Mouse (Mus musculus): ENCODE results near the gene Nuak2. TPM values are rescaled to one million over a fixed set of nuclear protein-coding genes. Genes with fewer than 3 reads are reported as not detected.

Nuak2 gene
- polyA plus RNA-seq, 1 experiment from 2014 or later: 4.6 TPM

DNA sequence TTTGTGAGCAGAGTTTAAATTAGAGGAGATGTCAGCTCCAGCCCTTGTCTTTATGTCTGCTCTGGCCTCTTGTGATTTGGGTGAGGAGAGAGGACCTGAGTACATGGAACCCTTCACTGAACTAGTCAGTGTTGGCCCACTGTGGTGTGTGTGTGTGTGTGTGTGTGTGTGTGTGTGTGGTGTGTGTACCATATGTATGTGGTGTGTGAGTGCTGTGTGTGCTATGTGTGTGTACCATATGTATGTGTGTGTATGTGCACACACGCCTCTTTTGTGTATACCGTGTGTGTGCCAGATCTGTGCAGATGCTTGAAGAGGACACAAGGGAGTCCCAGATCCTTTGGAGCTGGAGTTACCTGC is 33.8 kb upstream of the Nuak2 start:
- 83% methylated on average over 2 of the region's 2 CpGs for WGBS
- no peaks in the 10 kb centered on the region for H3K9me3 ChIP-seq (ENCODE audit: control insufficient read depth, low read length)
- no peak overlapping the region for H3K27ac ChIP-seq (ENCODE audit: low read length)
- H3K27me3 ChIP-seq (replicated peaks; ENCODE audit: control insufficient read depth, insufficient read depth, low read length): no peaks in the 10 kb centered on the region
- no peaks in the 10 kb centered on the region for H3K36me3 ChIP-seq (ENCODE audit: control insufficient read depth, insufficient read depth, low read length)
- no peak overlapping the region for H3K9ac ChIP-seq (ENCODE audit: low read depth, low read length)
- no peak for ATAC-seq
- H3K4me3 ChIP-seq (ENCODE audit: low read length): no peak overlapping the region
- H3K4me2 ChIP-seq (ENCODE audit: low read depth, low read length): no peak overlapping the region
- no peaks in the 10 kb centered on the region for H3K4me1 ChIP-seq (ENCODE audit: control insufficient read depth, insufficient read depth, low read length)

DNA sequence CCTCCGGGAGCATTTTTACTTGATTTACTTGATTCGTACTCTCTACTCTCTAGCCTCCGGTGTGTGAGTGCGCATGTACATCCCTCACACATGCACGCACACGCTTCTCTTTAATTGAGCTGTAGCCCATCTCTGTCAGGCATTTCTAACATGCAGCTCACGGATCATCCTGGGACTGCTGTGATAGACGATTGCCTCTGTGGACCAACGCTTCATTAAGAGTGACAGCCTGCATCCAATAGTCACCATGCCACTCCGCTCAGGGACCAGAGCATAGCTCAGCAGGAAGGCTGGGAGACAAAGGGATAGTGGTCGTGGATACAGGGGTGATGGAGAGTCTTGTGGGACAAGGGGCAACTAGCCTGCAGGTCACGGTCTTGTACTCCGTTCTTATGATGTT is 32.9 kb upstream of the Nuak2 start:
- WGBS: 80% methylated on average over 13 of the region's 13 CpGs
- Histone ChIP-seq H3K4me1 (ENCODE audit: control insufficient read depth, insufficient read depth, low read length) (no peaks in the 10 kb centered on the region), H3K27ac (ENCODE audit: low read length) (no peak overlapping the region), H3K9me3 (ENCODE audit: control insufficient read depth, low read length) (no peaks in the 10 kb centered on the region), H3K9ac (ENCODE audit: low read depth, low read length) (no peak overlapping the region), H3K36me3 (ENCODE audit: control insufficient read depth, insufficient read depth, low read length) (no peaks in the 10 kb centered on the region), H3K27me3 (replicated peaks; ENCODE audit: control insufficient read depth, insufficient read depth, low read length) (no peaks in the 10 kb centered on the region), H3K4me3 (ENCODE audit: low read length) (no peak overlapping the region), H3K4me2 (ENCODE audit: low read depth, low read length) (no peak overlapping the region)
- no peak for ATAC-seq

DNA sequence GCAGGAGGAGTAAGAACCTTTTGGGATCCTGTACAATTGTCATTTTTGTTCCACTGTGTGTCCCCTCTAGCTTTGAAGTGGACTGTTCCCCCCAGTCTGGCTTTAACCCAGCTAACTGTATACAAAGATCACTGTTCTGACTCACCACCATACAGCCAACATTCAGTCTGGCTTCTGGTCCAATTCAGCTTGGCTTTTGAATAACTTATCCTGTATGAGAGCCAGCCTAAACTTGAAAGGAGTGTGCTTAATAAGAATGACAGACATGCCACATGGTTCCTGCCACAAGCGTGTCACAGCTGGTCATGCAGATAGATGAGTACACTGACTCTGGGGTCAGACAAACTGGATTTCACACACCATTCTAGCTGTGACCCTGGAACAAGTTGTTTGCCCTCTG is 29.2 kb upstream of the Nuak2 start:
- 89% methylated on average over 1 of the region's 1 CpGs for WGBS
- H3K36me3 ChIP-seq (ENCODE audit: control insufficient read depth, insufficient read depth, low read length): no peaks in the 10 kb centered on the region
- H3K9ac ChIP-seq (ENCODE audit: low read depth, low read length): no peak overlapping the region
- H3K4me2 ChIP-seq (ENCODE audit: low read depth, low read length): no peak overlapping the region
- no peaks in the 10 kb centered on the region for H3K27me3 ChIP-seq (replicated peaks; ENCODE audit: control insufficient read depth, insufficient read depth, low read length)
- H3K4me1 ChIP-seq (ENCODE audit: control insufficient read depth, insufficient read depth, low read length): peaks cover 7% of the 10 kb centered on the region
- no peak overlapping the region for H3K4me3 ChIP-seq (ENCODE audit: low read length)
- no peaks in the 10 kb centered on the region for H3K9me3 ChIP-seq (ENCODE audit: control insufficient read depth, low read length)
- H3K27ac ChIP-seq (ENCODE audit: low read length): no peak overlapping the region
- ATAC-seq: no peak

DNA sequence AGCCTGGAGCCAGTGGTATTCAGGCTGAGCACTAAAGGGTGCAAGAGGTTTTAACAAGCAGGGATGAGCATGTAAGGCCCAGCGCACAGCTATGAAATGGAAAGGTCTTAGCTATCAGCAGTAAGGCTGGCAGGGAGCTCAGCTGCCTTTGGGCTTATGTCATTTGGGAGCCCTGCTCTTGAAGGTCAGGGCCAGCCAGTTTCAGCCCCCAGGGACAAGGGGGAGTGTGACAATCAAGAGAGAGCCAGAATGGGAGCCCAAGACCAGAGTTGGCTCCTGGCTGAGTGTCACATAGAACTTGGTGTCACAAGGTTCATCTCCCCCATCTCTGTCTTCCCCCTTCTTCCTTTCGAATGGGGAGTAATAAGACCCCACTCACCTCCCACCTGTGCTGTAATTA is 28.5 kb upstream of the Nuak2 start:
- H3K4me1 ChIP-seq (ENCODE audit: control insufficient read depth, insufficient read depth, low read length): peaks cover 12% of the 10 kb centered on the region
- H3K36me3 ChIP-seq (ENCODE audit: control insufficient read depth, insufficient read depth, low read length): no peaks in the 10 kb centered on the region
- no peak overlapping the region for H3K9ac ChIP-seq (ENCODE audit: low read depth, low read length)
- H3K9me3 ChIP-seq (ENCODE audit: control insufficient read depth, low read length): no peaks in the 10 kb centered on the region
- H3K4me2 ChIP-seq (ENCODE audit: low read depth, low read length): no peak overlapping the region
- H3K4me3 ChIP-seq (ENCODE audit: low read length): no peak overlapping the region
- H3K27me3 ChIP-seq (replicated peaks; ENCODE audit: control insufficient read depth, insufficient read depth, low read length): no peaks in the 10 kb centered on the region
- no peak for ATAC-seq
- 77% methylated on average over 2 of the region's 2 CpGs for WGBS
- H3K27ac ChIP-seq (ENCODE audit: low read length): no peak overlapping the region

DNA sequence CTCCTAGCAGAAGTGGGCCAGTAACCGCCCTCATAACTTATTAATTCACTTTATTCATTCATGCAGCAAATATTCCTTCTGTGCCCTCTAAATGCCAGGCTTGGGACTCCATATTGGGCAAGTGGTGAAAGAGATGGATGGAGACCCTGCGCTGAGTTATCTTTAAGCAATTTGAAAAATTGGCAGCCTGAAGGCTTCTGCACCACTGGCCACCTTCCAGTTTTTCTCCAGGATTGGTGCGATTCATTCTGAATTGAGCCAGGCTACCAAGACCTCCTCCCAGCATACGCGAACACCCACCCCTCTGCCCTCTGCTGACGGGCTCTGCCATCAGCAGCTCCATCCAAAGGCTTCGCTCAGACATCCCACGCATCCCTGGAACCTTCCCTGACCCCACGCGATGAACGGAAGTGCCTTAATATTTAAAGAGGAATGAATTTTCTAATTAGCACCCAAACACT is 27.9 kb upstream of the Nuak2 start:
- no peaks in the 10 kb centered on the region for H3K27me3 ChIP-seq (replicated peaks; ENCODE audit: control insufficient read depth, insufficient read depth, low read length)
- WGBS: 25% methylated on average over 11 of the region's 11 CpGs
- H3K4me3 ChIP-seq (ENCODE audit: low read length): no peak overlapping the region
- no peak overlapping the region for H3K9ac ChIP-seq (ENCODE audit: low read depth, low read length)
- H3K27ac ChIP-seq (ENCODE audit: low read length): no peak overlapping the region
- ATAC-seq: no peak
- H3K4me1 ChIP-seq (ENCODE audit: control insufficient read depth, insufficient read depth, low read length): peaks cover 12% of the 10 kb centered on the region
- no peaks in the 10 kb centered on the region for H3K9me3 ChIP-seq (ENCODE audit: control insufficient read depth, low read length)
- H3K36me3 ChIP-seq (ENCODE audit: control insufficient read depth, insufficient read depth, low read length): no peaks in the 10 kb centered on the region
- H3K4me2 ChIP-seq (ENCODE audit: low read depth, low read length): no peak overlapping the region

DNA sequence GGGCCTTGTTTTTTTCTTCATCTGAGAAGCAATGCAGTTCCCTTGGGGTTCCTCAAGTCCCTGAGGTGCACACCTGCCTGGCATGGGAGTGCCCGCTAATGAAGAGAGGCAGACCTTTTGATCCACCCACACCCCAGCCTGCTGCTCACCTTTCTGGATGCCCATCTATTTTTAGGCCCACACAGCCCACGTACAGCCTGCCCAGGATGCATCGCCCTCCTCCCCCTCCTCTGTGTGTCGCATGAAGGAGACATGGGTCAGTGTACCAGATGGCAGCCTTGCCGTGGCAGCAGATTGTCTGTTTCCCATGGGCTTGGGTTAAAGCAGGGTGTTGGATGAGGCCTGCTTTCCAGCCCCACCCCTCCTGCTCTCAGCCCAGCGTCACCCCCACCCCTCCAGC is 26.0 kb upstream of the Nuak2 start:
- 69% methylated on average over 6 of the region's 6 CpGs for WGBS
- Histone ChIP-seq H3K4me2 (ENCODE audit: low read depth, low read length) (no peak overlapping the region), H3K4me3 (ENCODE audit: low read length) (no peak overlapping the region), H3K9ac (ENCODE audit: low read depth, low read length) (no peak overlapping the region), H3K9me3 (ENCODE audit: control insufficient read depth, low read length) (no peaks in the 10 kb centered on the region), H3K36me3 (ENCODE audit: control insufficient read depth, insufficient read depth, low read length) (no peaks in the 10 kb centered on the region), H3K4me1 (ENCODE audit: control insufficient read depth, insufficient read depth, low read length) (peaks cover 12% of the 10 kb centered on the region), H3K27ac (ENCODE audit: low read length) (no peak overlapping the region), H3K27me3 (replicated peaks; ENCODE audit: control insufficient read depth, insufficient read depth, low read length) (no peaks in the 10 kb centered on the region)
- ATAC-seq: no peak

DNA sequence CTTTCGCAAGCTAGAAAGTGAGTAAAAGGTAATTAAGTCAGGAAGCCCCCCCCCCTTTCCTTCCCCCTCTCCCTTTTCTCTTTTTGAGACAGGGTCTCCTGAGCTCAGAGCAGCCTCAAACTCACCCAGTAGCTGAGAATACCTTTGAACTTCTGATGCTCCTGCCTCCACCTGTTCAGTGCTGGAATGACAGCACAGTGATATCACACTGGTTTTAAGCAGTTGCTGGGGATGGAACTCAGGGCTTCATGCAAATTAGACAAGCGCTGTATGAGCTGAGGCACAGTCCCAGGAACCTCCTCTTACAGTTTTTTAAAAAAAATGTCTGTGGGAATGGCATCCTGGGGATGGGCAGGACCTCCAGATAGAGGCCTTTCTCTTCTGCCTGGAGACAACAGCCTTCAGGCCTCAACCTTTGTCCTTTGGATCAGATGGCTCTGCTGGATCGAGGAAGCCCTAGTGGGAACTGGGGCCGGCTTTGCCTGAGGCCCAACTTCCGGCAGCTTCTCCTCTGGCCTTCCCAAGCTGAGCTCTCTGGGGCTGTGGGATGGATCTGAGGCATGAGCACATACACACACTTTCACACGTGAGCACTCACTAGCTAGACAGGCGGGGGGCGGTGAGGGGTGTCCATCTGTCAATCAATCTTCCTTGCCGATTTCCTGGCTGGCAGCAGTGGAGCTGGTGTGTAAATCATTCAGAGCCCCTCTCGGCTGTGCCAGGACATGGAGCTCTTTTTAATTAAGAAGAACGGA is 24.8 kb upstream of the Nuak2 start:
- Histone ChIP-seq H3K27me3 (replicated peaks; ENCODE audit: control insufficient read depth, insufficient read depth, low read length) (no peaks in the 10 kb centered on the region), H3K27ac (ENCODE audit: low read length) (no peak overlapping the region), H3K36me3 (ENCODE audit: control insufficient read depth, insufficient read depth, low read length) (no peaks in the 10 kb centered on the region), H3K9ac (ENCODE audit: low read depth, low read length) (no peak overlapping the region), H3K9me3 (ENCODE audit: control insufficient read depth, low read length) (no peaks in the 10 kb centered on the region), H3K4me3 (ENCODE audit: low read length) (no peak overlapping the region), H3K4me2 (ENCODE audit: low read depth, low read length) (no peak overlapping the region), H3K4me1 (ENCODE audit: control insufficient read depth, insufficient read depth, low read length) (peaks cover 12% of the 10 kb centered on the region)
- peak; percentile 30; the same call in 1 of the 2 replicates for ATAC-seq
- 52% methylated on average over 11 of the region's 11 CpGs for WGBS

DNA sequence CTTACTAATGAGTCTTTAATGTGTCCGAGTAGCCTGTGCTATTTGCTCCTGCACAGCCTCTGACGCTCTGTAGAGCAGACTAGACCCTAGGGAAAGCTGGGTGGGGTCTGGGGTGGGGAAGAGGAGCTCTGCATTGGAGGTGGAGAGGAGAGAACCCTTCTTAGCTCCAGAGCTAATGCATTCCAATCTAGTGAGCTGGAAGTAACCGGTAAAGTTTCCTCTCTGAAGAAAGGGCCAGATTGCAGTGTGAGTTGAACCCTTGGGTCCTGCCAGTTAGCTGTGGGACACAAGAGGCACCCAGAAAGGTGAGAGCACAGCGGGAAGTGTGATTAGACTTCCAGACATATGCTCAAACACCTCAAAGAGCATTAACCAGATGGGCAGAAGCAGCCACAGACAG is 24.2 kb upstream of the Nuak2 start:
- 44% methylated on average over 4 of the region's 4 CpGs for WGBS
- Histone ChIP-seq H3K27ac (ENCODE audit: low read length) (peak overlapping the region; percentile 52), H3K4me3 (ENCODE audit: low read length) (no peak overlapping the region), H3K9me3 (ENCODE audit: control insufficient read depth, low read length) (no peaks in the 10 kb centered on the region), H3K9ac (ENCODE audit: low read depth, low read length) (0 out of 2 replicates have a peak overlapping the region, but pooled peaks have one; percentile 4), H3K27me3 (replicated peaks; ENCODE audit: control insufficient read depth, insufficient read depth, low read length) (no peaks in the 10 kb centered on the region), H3K36me3 (ENCODE audit: control insufficient read depth, insufficient read depth, low read length) (no peaks in the 10 kb centered on the region), H3K4me2 (ENCODE audit: low read depth, low read length) (no peak overlapping the region), H3K4me1 (ENCODE audit: control insufficient read depth, insufficient read depth, low read length) (peaks cover 12% of the 10 kb centered on the region)
- peak; percentile 44; the same call in 1 of the 2 replicates for ATAC-seq

DNA sequence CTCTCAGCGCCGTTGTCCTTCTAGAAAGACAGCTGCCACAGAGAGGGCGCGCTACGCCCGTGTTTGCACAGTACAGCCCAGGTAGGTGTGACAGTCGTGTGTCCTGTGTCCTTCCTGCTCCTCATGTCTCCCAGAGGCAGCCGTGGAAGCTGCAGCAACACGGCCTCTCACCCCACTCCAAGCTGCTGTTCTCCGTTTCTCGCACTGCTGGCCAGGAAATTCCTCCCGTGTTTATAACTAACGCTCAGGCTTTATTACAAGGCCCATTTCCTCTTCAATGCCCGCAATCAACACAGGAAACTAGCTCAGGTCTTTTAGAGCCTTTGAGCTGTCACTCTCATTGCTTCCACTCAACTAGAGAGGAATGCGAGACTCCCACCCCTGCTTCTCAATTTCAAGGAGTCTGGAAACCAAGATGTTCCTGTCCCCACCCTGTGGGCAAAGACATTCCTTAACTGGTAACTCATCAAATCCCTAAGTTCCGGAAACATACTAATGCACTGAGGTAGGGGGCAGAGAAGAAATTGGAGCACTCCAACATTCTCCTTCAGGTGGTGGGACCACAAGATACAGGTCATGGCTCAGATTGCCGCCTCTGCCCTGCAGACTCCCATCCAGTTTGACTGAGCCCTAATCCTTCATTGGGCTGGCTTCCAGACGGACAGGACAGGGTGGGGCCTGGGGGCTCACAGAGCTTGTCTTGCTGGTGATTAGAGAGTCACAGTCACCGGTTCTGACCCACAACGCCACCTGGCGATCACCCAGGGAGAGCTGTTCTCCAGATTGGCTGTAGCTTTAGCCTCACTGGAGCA is 23.4 kb upstream of the Nuak2 start:
- H3K36me3 ChIP-seq (ENCODE audit: control insufficient read depth, insufficient read depth, low read length): no peaks in the 10 kb centered on the region
- H3K4me2 ChIP-seq (ENCODE audit: low read depth, low read length): no peak overlapping the region
- peaks cover 12% of the 10 kb centered on the region for H3K4me1 ChIP-seq (ENCODE audit: control insufficient read depth, insufficient read depth, low read length)
- 34% methylated on average over 21 of the region's 21 CpGs for WGBS
- peak overlapping the region; percentile 52 for H3K27ac ChIP-seq (ENCODE audit: low read length)
- no peak overlapping the region for H3K9ac ChIP-seq (ENCODE audit: low read depth, low read length)
- H3K9me3 ChIP-seq (ENCODE audit: control insufficient read depth, low read length): no peaks in the 10 kb centered on the region
- no peak overlapping the region for H3K4me3 ChIP-seq (ENCODE audit: low read length)
- ATAC-seq: peak; percentile 49
- H3K27me3 ChIP-seq (replicated peaks; ENCODE audit: control insufficient read depth, insufficient read depth, low read length): no peaks in the 10 kb centered on the region
